Comparison of ENCODE assay signal across 22 mouse cellular contexts in genomic region chr10:123201436-123201835, GRCm38 (mm10). TPM values are rescaled to one million over a fixed set of nuclear protein-coding genes. Genes with fewer than 3 reads are reported as not detected.
DNase-seq lines count a peak whose midpoint lies in the region; ATAC-seq and TF ChIP-seq lines count a peak whose summit lies in the region.
"Had no signal": no experiment of that assay in that cellular context is flagged by ENCODE, and none has a peak within 500 bp of the region (broad histone marks: within the 10 kb centered on the region; RNA-seq: fewer than 3 reads in every experiment).

No protein-coding gene starts in this region.

- H3K4me2 ChIP-seq in liver, postnatal 0 days (ENCODE audit: low read depth, low read length) = no peak overlapping the region
- H3K4me2 ChIP-seq in liver, embryonic 11.5 days = no peak overlapping the region
- no peak overlapping the region for H3K4me2 ChIP-seq in midbrain, embryonic 11.5 days
- no peak overlapping the region for H3K4me2 ChIP-seq in midbrain, embryonic 16.5 days (ENCODE audit: low read length)

- H3K79me2 ChIP-seq in MEL (ENCODE audit: control insufficient read depth, insufficient read depth, low read length, poor library complexity) = peaks cover 6% of the 10 kb centered on the region

- no peaks in the 10 kb centered on the region for H3K9me3 ChIP-seq in liver, postnatal 0 days (ENCODE audit: low read length)
- no peaks in the 10 kb centered on the region for H3K9me3 ChIP-seq in liver, embryonic 11.5 days (ENCODE audit: control insufficient read depth, low read length)
- H3K9me3 ChIP-seq in midbrain, embryonic 11.5 days (ENCODE audit: control insufficient read depth, low read length) = no peaks in the 10 kb centered on the region
- no peaks in the 10 kb centered on the region for H3K9me3 ChIP-seq in midbrain, embryonic 16.5 days (replicated peaks; ENCODE audit: control insufficient read depth, low read length, poor library complexity, severe bottlenecking)
- H3K9me3 ChIP-seq in MEL (replicated peaks; ENCODE audit: insufficient read depth, low read length) = no peaks in the 10 kb centered on the region
- H3K9me3 ChIP-seq: G1E had no signal

- peak overlapping the region; percentile 19; the same call in 1 of the 2 replicates for H3K27ac ChIP-seq in liver, postnatal 0 days (ENCODE audit: low read depth)
- no peak overlapping the region for H3K27ac ChIP-seq in liver, embryonic 11.5 days (ENCODE audit: low read depth, low read length)
- H3K27ac ChIP-seq in midbrain, embryonic 11.5 days (ENCODE audit: low read depth, low read length) = no peak overlapping the region
- H3K27ac ChIP-seq in midbrain, embryonic 16.5 days (ENCODE audit: low read length) = no peak overlapping the region
- H3K27ac ChIP-seq in testis, adult 2 months (ENCODE audit: control insufficient read depth, insufficient read depth, low read depth, low read length) = no peak overlapping the region
- H3K27ac ChIP-seq in MEL (ENCODE audit: control insufficient read depth, low read depth, low read length) = peak overlapping the region; percentile 27; the same call in 1 of the 2 replicates

- H3K36me3 ChIP-seq in liver, postnatal 0 days (replicated peaks; ENCODE audit: insufficient read depth, low read length) = no peaks in the 10 kb centered on the region
- H3K36me3 ChIP-seq in liver, embryonic 11.5 days (ENCODE audit: control insufficient read depth, insufficient read depth, low read length) = no peaks in the 10 kb centered on the region
- no peaks in the 10 kb centered on the region for H3K36me3 ChIP-seq in midbrain, embryonic 11.5 days (ENCODE audit: control insufficient read depth, insufficient read depth, low read length)
- no peaks in the 10 kb centered on the region for H3K36me3 ChIP-seq in midbrain, embryonic 16.5 days (ENCODE audit: control insufficient read depth, insufficient read depth, low read length)
- H3K36me3 ChIP-seq in testis, adult 2 months (ENCODE audit: control insufficient read depth, insufficient read depth, low read length) = no peaks in the 10 kb centered on the region
- H3K36me3 ChIP-seq in MEL (ENCODE audit: control insufficient read depth in 1 of 2, insufficient read depth in 2 of 2, low read length in 2 of 2) = peaks cover 0 to 23% of the 10 kb centered on the region in 2 experiments; a peak in 2 of 4 replicates
- H3K36me3 ChIP-seq: G1E had no signal

- no peak for DNase-seq in liver, postnatal 0 days
- DNase-seq in liver, embryonic 11.5 days (ENCODE audit: low spot score) = no peak
- peak; percentile 72 for DNase-seq in midbrain, embryonic 11.5 days (ENCODE audit: low spot score, missing footprints)
- DNase-seq in testis, postnatal 10 days (ENCODE audit: low spot score) = no peak
- peak; percentile 51 for DNase-seq in MEL (ENCODE audit: low read depth, low spot score)
- DNase-seq in gastrocnemius, postnatal 4 days (ENCODE audit: low spot score in 2 of 2) = no peak
- DNase-seq: adrenal gland, adult 2 months; adrenal gland, adult 8-10 months; adrenal gland, postnatal 10 days; adrenal gland, postnatal 14 days; adrenal gland, postnatal 25 days; adrenal gland, postnatal 36 days; cerebellum, adult 11 months; cerebellum, adult 11-12 months; cerebellum, adult 18-20 months had no signal

- WGBS in liver, postnatal 0 days (ENCODE audit: insufficient replicate concordance) = 74% methylated on average over 5 of the region's 5 CpGs
- 79% methylated on average over 5 of the region's 5 CpGs for WGBS in liver, embryonic 11.5 days
- WGBS in midbrain, embryonic 11.5 days = 92% methylated on average over 5 of the region's 5 CpGs
- WGBS in midbrain, embryonic 16.5 days = 88% methylated on average over 5 of the region's 5 CpGs

- no peak for TF ChIP-seq POLR2A in testis, adult 2 months (IDR thresholded peaks at IDR 0.05; ENCODE audit: control insufficient read depth, low read depth, low read length)
- TF ChIP-seq POLR2A in MEL (IDR thresholded peaks at IDR 0.05; ENCODE audit: control insufficient read depth in 1 of 2, insufficient read depth in 1 of 2, low read depth in 1 of 2, low read length in 2 of 2, poor library complexity in 1 of 2) = no peak

- peaks cover 21% of the 10 kb centered on the region for H3K4me1 ChIP-seq in liver, postnatal 0 days (ENCODE audit: insufficient read depth)
- H3K4me1 ChIP-seq in liver, embryonic 11.5 days (replicated peaks; ENCODE audit: control insufficient read depth, insufficient read depth, low read length) = peaks cover 5% of the 10 kb centered on the region; the same call in 1 of the 2 replicates
- no peaks in the 10 kb centered on the region for H3K4me1 ChIP-seq in midbrain, embryonic 11.5 days (ENCODE audit: control insufficient read depth, insufficient read depth, low read length)
- peaks cover 3% of the 10 kb centered on the region; the same call in 1 of the 2 replicates for H3K4me1 ChIP-seq in midbrain, embryonic 16.5 days (ENCODE audit: control insufficient read depth, insufficient read depth, low read length)
- H3K4me1 ChIP-seq in testis, adult 2 months (ENCODE audit: control insufficient read depth, insufficient read depth, low read length) = peaks cover 15% of the 10 kb centered on the region
- peaks cover 15 to 16% of the 10 kb centered on the region in 2 experiments for H3K4me1 ChIP-seq in MEL (ENCODE audit: control insufficient read depth in 1 of 2, insufficient read depth in 2 of 2, low read length in 2 of 2)

- no peak for ATAC-seq in liver, postnatal 0 days
- no peak for ATAC-seq in liver, embryonic 11.5 days (replicated peaks; ENCODE audit: low FRiP score)
- no peak for ATAC-seq in midbrain, embryonic 11.5 days (ENCODE audit: low FRiP score)
- ATAC-seq in midbrain, embryonic 16.5 days = no peak
- ATAC-seq: activated CD4-positive, CD25-positive, alpha-beta regulatory T cell, adult 4 months; CD4-positive, CD25-positive, alpha-beta regulatory T cell, adult 4 months; Patski had no signal

- H3K4me3 ChIP-seq in liver, postnatal 0 days (ENCODE audit: low read depth, low read length) = no peak overlapping the region
- H3K4me3 ChIP-seq in liver, embryonic 11.5 days (ENCODE audit: low read depth, low read length) = no peak overlapping the region
- no peak overlapping the region for H3K4me3 ChIP-seq in midbrain, embryonic 11.5 days (ENCODE audit: low read depth, low read length)
- H3K4me3 ChIP-seq in midbrain, embryonic 16.5 days (ENCODE audit: low read depth, low read length) = no peak overlapping the region
- H3K4me3 ChIP-seq in testis, adult 2 months (ENCODE audit: control insufficient read depth, low read depth, low read length) = peak overlapping the region; percentile 6; the same call in 1 of the 2 replicates
- H3K4me3 ChIP-seq in MEL (ENCODE audit: control insufficient read depth in 1 of 2, insufficient read depth in 1 of 2, low read depth in 2 of 2, low read length in 2 of 2) = peak overlapping the region; percentile 27 to 49

- no peak for TF ChIP-seq RAD21 in MEL (IDR thresholded peaks at IDR 0.05; ENCODE audit: low read depth, low read length)

- no peak for TF ChIP-seq CTCF in liver, postnatal 0 days (IDR thresholded peaks at IDR 0.05; ENCODE audit: low read depth)
- no peak for TF ChIP-seq CTCF in testis, adult 2 months (IDR thresholded peaks at IDR 0.05; ENCODE audit: control insufficient read depth, insufficient read depth, insufficient replicate concordance, low read depth, low read length)
- TF ChIP-seq CTCF in MEL (IDR thresholded peaks at IDR 0.05 in 2 of 3, conservative IDR thresholded peaks at IDR 0.05 in 1 of 3; ENCODE audit: control insufficient read depth in 1 of 3, insufficient read depth in 1 of 3, low read depth in 2 of 3, low read length in 3 of 3, poor library complexity in 1 of 3, severe bottlenecking in 1 of 3) = no peak

- no peak overlapping the region for H3K9ac ChIP-seq in liver, postnatal 0 days (replicated peaks)
- H3K9ac ChIP-seq in liver, embryonic 11.5 days (ENCODE audit: low read depth, low read length) = no peak overlapping the region
- H3K9ac ChIP-seq in midbrain, embryonic 11.5 days (ENCODE audit: low read length) = no peak overlapping the region
- H3K9ac ChIP-seq in midbrain, embryonic 16.5 days (ENCODE audit: low read depth, low read length) = no peak overlapping the region
- H3K9ac ChIP-seq in MEL (ENCODE audit: control insufficient read depth, low read depth, low read length, poor library complexity, severe bottlenecking) = peak overlapping the region; percentile 17

- H3K27me3 ChIP-seq in liver, postnatal 0 days (ENCODE audit: insufficient read depth, low read length) = no peaks in the 10 kb centered on the region
- H3K27me3 ChIP-seq in liver, embryonic 11.5 days (replicated peaks; ENCODE audit: control insufficient read depth, insufficient read depth, low read length) = no peaks in the 10 kb centered on the region
- H3K27me3 ChIP-seq in midbrain, embryonic 11.5 days (ENCODE audit: control insufficient read depth, insufficient read depth, low read length) = no peaks in the 10 kb centered on the region
- H3K27me3 ChIP-seq in midbrain, embryonic 16.5 days (ENCODE audit: control insufficient read depth, insufficient read depth, low read depth, low read length) = no peaks in the 10 kb centered on the region
- no peaks in the 10 kb centered on the region for H3K27me3 ChIP-seq in testis, adult 2 months (ENCODE audit: control insufficient read depth, insufficient read depth, low read length)
- H3K27me3 ChIP-seq in MEL (ENCODE audit: control insufficient read depth in 1 of 2, insufficient read depth in 2 of 2, low read length in 2 of 2) = no peaks in the 10 kb centered on the region
- H3K27me3 ChIP-seq: CH12.LX, Patski had no signal

- no peak for TF ChIP-seq EP300 in liver, postnatal 0 days (IDR thresholded peaks at IDR 0.05; ENCODE audit: low read depth)
- TF ChIP-seq EP300 in MEL (IDR thresholded peaks at IDR 0.05; ENCODE audit: low read depth in 1 of 2, low read length in 2 of 2) = no peak

TF ChIP-seq in MEL, 35 proteins besides CTCF, POLR2A, EP300 and RAD21 (continues in another document):
- TF ChIP-seq MAFK (IDR thresholded peaks at IDR 0.05; ENCODE audit: borderline replicate concordance, low read depth, low read length) = no peak
- TF ChIP-seq NRF1 (IDR thresholded peaks at IDR 0.05; ENCODE audit: insufficient read depth, low read depth, low read length, poor library complexity, severe bottlenecking) = no peak
- TF ChIP-seq GABPA (IDR thresholded peaks at IDR 0.05; ENCODE audit: low read depth, low read length) = no peak
- TF ChIP-seq SMC3 (IDR thresholded peaks at IDR 0.05; ENCODE audit: low read depth, low read length) = no peak
- no peak for TF ChIP-seq CHD1 (IDR thresholded peaks at IDR 0.05; ENCODE audit: low read depth, low read length)

RNA-seq across cellular contexts. Expression of gene Usp15, which starts 4.6 kb away (rescaled TPM):
- polyA plus RNA-seq in liver, postnatal 0 days (2015; fragmentation: Nextera tagmentation; extraction: Ambion mirVana) = 59.3 and 59.9 TPM in 2 replicates
- 139 and 159 TPM in 2 replicates for polyA plus RNA-seq in liver, embryonic 11.5 days (2014; fragmentation: Nextera tagmentation; extraction: Ambion mirVana)
- 70.1 and 73.4 TPM in 2 replicates for polyA plus RNA-seq in midbrain, embryonic 11.5 days (2014; fragmentation: Nextera tagmentation; extraction: Ambion mirVana)
- 74.1 and 76.3 TPM in 2 replicates for polyA plus RNA-seq in midbrain, embryonic 16.5 days (2015; fragmentation: Nextera tagmentation; extraction: Ambion mirVana)
- 106 and 138 TPM in 2 replicates for polyA plus RNA-seq in testis, adult 2 months (2012; rRNA removed)
- 98.2 and 118 TPM in 2 replicates for total RNA-seq in MEL (2012; rRNA removed)
- 100 to 1,000 TPM; 117 to 150 TPM for polyA plus RNA-seq in MEL (2012; ENCODE audit: insufficient read depth in 1 of 2, insufficient read length in 2 of 2, low read depth in 1 of 2, low replicate concordance in 2 of 2, missing spikeins in 1 of 2)
- 100 to 1,000 TPM; 115 to 138 TPM for total RNA-seq in gastrocnemius, postnatal 4 days (2021)

Comparison
In these comparisons a context has a peak if more than half of its experiments do, and no peak if none do; other contexts are left out.
1. H3K27ac ChIP-seq: peak in liver, postnatal 0 days (single experiment) and MEL (single experiment); none in liver, embryonic 11.5 days (single experiment), midbrain, embryonic 11.5 days (single experiment), midbrain, embryonic 16.5 days (single experiment) and testis, adult 2 months (single experiment).
2. DNase-seq: peak in midbrain, embryonic 11.5 days (single experiment) and MEL (single experiment); none in liver, postnatal 0 days (single experiment), liver, embryonic 11.5 days (single experiment), testis, postnatal 10 days (single experiment) and gastrocnemius, postnatal 4 days (0 of 2).
3. H3K4me3 ChIP-seq: peak in testis, adult 2 months (single experiment) and MEL (2 of 2); none in liver, postnatal 0 days (single experiment), liver, embryonic 11.5 days (single experiment), midbrain, embryonic 11.5 days (single experiment) and midbrain, embryonic 16.5 days (single experiment).